Mouse (Mus musculus) kidney, adult 9 months (tissue): Measurements from ENCODE around the gene Art4.

Experiments
- DNase-seq: peaks from one replicate; pipeline ENCODE4 v3.0.0; 2022

Gene Art4

DNA sequence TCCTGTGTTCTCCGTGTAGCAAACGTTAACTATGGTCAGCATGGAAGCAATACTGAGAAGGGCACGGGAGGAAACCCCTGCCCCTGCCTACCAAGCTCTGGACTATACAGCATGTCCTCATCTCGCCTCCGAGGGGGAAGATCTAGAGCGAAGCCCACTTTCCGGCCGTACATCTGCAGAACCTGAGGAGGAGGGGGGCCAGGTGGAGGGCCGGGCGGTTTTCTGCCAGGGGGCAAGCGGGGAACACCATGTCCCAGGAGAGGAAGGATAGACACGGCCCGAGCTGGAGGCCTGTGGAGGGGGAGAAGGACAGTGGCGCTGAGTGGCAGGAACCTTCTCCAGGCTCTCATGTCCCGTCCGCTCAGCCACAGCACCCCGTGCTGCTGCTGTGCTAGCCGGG, 36.4 kb downstream of the Art4 start:
- no peak for DNase-seq

DNA sequence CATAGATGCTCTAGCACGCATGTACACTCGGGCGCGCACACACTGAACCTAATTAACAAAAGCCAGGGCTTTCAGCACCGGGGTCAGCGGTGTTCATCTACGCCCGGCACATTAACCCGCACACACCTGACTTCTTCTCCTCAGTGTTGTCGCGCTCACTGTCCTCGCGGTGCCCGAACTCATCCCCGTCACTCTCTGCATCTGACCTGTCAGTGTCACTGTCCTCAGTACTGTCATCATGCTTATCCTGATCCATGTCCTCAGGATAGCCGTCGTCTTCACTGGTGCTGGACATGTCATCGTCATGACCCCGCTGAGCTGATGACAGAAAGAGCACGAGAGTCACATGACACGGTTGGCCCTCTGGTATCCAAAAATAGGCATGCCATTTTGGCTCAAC, 37.2 kb downstream of the Art4 start:
- no peak for DNase-seq

DNA sequence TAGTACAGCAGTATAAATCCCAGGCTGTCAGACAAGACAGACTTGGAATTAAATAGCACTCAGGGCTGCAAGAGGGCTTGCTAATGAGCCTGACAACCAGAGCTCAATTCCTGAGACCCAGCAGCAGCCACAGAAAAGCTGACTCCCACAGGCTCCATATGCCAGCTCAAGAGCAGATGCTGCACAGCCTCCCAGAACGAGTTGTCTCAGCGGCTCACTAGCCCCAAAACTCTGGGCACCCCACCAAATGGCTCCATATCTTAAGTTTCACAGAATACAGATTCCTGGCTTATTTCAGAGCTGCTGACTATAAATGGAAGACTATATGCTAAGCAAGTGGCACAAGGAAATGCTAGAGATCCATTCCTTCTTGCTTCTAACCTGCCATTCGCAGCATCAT, 40.0 kb downstream of the Art4 start:
- no peak for DNase-seq

DNA sequence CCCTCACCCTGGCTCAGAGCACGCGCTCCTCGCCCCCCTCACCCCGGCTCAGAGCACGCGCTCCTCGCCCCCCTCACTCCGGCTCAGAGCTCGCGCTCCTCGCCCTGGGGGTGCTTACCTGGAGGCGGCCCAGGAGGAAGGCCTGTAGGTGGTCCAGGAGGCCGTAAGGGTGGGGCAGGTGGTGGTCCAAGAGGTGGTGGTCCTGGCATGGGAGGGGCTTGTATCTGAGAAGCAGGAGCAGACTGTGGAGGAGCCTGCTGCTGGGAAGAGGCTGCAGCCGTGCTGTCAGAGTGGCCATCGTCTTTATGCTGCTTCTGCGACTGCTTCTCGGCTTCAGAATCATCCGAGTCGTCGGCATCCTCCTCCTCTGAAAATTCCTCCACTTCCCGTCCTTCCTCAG, 40.7 kb downstream of the Art4 start:
- no peak for DNase-seq

DNA sequence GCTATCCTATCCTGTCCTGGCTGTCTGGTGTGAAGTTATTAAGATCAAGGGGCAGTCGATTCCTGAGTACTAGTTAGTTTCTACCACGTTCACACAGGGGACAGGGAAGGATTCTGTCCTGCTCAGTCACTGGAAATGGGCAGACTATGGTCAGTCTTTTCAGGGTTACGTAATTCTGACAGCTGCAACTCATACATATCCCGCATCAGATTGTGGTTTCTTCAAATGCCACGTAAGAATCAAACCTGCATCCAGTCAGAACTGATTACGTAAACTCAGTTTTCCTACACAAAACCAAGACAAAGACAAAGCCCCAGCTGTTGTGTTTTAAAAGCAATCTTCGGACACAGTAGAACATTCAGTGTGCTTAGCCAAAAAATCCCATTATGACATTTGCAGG, 42.2 kb downstream of the Art4 start:
- DNase-seq: no peak

DNA sequence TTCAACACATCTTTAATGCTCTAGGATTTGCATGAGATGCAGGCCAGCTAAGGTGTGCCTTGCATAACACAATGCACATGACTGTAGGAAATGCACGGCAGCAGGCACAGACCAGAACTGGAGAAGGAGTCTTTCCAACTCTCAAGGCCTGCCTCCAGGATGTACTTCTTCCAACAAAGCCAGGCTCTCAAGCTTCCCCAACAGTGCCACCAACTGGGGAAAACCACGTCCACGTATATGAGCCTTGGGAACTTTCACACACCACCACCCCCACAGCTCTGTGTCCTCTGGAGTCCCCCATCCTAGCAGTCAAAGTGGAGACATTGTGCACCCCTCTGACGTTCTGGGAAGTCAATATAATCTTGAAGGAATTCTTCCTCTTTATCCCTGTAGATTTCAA, 44.4 kb downstream of the Art4 start:
- no peak for DNase-seq

DNA sequence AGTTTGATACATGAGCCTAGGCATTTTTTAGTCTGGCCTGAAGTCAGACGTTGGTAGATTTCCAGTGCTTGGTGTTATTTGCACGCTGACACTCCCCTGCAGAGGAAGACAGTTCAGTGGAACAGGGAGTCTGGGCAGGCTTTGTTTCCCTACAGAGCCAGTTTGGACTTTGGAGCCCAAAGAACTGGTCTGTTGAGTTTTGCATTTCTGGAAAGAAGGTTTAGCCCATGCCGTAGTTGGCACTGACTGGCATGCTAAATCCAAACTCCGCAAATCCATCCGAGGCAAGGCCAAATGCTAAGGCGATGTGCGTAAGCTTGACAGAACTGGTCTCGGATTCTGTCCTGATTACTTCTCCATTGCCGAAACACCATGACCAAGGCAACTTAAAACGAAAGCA, 46.3 kb downstream of the Art4 start:
- DNase-seq: peak; percentile 80

DNA sequence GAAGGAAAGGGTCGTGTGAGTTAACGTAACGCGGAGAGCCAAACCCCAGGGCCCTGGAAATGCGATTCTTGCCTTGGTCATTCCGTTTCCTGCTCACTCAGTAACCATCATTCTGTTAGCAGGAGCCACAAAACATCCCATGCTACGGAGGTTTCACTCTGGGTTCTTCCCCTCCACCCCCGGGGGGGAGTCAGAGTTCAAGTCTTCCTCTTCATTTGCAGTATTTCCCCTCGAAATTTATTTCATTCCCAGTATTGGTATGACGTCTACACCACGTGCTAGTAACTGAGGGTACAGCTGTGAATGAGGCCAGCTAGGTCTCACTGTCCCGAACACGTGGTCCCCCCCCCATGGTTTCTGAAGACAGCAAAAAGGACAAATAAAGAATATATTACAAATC, 47.9 kb downstream of the Art4 start:
- DNase-seq: no peak

DNA sequence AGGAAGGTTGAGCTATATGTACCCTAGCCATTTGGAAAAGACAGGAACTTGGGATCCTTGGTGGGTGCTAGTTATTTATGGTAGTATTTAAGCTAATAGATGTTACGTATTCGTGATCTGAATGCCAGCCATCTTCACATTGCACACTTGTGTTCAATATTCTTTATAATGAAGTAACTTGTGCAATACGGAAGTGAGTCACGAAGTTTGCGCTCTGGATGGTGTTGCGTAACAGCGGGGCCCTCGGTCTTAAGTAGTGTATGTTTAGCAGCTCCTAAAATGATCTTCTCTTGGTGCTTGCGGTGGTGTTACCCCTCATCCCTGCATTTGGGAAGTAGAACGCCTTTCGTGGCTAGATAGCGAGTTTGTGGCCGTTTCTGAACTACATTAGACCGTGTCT, 48.5 kb downstream of the Art4 start:
- peak; percentile 54 for DNase-seq

DNA sequence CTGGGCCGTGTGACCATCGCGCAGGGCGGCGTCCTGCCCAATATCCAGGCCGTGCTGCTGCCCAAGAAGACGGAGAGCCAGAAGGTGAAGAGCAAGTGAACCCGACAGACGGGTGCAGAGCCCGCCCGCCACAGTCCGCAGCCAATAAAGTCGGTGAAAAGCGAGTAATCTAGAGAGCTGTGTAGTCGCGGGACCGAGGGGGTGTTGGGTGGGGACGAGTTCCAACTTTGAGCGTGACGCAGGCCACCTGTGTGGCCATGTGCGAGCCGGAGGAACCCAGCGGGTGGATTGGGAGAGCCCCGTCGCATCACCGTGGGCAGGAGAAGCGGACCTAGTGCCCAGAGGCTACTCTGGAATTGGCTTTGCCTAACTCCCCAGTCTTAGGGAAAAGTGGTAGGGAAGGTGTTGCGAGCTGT, 48.9 kb downstream of the Art4 start:
- DNase-seq: peak; percentile 57

DNA sequence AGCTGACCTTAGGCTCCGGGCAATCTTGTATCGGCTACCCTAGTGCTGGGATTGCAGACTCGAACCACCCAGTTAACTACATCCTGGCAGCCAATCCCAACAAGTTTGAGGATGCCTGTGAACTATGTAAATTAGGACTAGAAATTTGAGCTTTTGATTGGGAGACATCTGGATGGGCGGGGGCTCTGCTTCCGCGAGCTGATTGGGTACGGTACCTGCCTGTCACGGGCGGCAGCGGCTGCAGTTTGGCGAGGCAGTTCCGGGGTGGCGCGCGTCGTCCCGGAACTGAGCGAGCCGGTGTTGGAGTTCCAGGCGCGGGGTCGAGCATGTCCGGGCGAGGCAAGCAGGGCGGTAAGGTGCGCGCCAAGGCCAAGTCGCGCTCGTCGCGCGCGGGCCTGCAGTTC, 49.5 kb downstream of the Art4 start, which contains the start of gene H2afj:
Gene H2afj, plus strand, starts transcription at position 231 of the 404 bp plus-strand sequence.
- peak; percentile 99 for DNase-seq

DNA sequence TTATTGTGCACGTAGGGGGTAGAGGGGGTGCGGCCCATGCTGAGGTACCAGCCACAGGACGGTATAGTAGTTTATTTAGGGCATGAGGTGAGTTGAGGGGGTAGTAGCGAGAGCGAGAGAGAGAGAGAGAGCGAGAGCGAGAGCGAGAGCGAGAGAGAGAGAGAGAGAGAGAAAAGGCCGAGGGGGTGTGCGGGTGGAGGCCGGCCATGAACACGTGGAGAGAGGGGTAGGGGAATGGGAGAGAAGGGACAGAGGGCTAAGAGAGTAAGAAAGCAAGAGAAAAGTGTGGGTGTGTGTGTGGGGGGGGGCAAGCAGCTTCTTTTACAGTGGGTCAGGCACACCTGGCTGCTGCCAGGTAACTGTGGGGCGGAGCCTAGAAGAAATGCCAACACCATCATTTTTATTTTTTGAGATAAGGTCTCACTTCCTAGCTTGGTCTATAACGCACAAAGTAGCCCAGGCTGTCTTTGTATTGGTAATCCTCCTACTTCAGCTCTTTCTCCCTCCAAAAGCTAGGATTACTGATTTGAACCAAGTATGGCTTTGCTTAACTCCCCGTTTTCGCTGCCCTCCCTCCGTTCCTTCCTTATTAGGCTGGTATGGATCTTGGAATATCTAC, 50.0 kb downstream of the Art4 start:
- no peak for DNase-seq

DNA sequence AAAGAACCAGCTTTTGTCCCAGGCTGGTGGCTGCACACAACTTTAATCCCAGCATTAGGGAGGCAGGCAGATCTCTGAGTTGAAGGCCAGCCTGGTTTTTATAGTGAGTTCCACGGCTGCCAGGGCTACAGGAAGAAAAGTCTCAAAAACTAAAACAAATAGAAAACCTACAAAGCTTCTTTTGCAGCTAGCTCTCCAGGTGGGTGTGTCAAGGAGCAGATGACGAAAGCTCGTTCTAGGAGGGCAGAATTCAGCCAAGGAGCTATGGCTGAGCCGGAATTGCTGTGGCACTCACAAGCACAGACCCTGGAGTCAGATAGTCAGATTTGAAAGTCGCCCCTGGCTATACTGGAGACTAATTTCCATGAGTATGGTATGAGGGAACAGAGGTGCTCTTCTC, 50.7 kb downstream of the Art4 start:
- DNase-seq: no peak

DNA sequence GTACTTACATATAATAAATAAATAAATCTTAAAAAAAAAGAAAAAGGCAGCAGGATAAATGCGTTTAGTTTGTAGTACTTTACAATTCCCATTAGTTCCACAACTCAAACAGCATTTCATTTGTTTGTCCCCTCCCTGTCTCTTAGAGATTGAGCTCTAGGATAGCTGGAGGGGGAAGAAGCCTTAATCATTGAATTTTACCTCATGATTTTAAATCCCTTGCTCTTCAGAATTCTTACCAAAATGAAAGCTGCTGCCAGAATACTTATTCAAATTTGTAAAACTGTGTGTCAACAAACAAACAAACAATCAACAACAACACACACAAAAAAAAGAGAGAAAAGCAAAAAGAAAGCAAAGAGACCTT, 52.1 kb downstream of the Art4 start:
- DNase-seq: no peak

DNA sequence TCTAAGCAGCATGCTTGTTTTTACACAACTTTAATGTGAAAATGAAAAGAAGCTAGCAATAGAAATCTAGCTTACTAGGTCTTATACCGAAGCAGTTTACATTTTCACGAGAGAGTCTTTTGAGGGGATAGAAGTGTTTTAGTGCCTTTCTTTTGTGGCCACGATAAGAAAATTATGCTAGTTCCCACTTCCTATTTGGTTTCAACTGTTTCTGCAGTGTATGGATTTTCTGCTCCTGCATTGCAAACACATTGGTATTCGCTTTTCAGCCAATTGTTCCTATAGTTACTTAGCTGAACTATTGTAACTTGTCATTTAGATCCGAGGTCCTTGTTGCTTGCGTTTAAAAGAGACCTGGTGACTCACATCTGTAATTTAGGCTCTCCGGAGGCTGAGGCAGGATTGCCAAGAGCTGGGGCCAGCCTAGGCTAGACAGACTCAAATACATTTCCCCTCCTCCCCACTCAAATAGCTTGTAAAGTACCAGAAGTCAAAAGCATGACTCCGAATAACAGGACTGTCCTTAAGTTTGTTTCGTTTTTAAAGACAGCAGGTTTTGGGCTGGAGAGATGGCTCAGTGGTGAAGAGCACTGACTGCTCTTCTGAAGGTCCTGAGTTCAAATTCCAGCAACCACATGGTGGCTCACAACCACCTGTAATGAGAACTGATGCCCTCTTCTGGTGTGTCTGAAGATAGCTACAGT, 52.7 kb downstream of the Art4 start:
- DNase-seq: no peak

DNA sequence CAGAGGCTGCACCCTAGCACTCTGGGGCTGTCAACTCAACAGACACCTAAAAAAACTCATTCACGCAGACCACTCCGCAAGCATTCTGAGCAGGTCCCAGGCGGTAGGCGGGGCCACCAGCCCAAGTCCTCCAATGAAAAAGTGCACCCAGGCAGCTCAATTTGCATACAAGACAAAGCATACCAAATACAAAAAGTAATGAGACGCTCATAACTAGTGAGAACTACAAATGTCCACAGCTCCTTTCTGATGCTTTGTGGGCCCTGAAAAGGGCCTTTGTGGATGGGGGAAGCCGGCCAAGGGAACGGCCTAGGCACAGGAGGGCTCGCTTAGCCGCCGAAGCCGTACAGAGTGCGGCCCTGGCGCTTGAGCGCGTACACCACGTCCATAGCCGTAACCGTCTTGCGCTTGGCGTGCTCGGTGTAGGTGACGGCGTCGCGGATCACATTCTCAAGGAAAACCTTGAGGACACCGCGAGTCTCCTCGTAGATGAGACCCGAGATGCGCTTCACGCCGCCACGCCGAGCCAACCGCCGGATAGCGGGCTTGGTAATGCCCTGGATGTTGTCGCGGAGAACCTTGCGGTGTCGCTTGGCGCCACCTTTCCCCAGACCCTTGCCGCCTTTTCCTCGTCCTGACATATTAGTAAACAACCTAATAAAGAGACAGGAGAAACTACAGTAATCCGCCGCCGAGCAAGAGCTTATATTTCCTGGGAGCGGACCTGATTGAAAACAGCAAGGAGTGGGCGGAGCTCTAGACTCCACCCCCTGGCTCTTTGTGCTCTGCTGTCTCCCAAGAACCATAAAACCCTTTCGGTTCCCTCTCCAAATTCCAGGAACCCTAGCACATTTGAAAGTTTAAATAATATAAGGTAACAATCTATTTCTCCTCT, 53.5 kb downstream of the Art4 start, which contains the start of gene Hist4h4:
Gene Hist4h4, minus strand, starts transcription at position 677 of the 895 bp plus-strand sequence.
- peak; percentile 98 for DNase-seq

DNA sequence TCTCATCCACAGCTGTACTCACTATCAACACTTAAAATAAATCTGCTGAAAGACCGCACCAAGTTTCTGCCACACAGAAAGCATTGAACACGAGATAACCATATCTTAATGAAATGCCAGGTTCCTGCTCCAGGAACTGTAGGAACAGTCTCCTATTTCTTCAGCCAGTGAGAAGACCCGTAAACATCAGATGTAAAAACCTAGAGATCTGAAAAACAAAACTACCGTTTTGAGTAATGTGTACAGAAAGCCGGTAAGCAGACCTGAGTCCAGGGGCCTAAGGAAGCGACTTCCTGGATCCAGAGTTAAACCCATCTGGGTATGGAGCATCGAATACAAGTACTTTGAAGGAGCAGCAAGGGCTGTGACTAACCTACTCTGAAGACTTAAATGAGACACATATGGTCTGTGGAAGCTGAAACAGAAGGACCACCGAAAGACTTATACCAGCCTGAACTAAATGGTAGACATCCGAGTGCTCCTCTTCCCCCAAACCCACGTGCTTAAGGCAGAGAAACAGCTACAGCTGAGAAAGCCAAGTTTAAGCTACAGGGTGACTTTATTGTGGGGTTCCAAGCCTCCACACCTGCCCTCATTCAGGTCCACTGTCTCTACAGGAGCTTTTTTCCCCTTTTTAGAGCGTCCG, 54.3 kb downstream of the Art4 start:
- DNase-seq: no peak

DNA sequence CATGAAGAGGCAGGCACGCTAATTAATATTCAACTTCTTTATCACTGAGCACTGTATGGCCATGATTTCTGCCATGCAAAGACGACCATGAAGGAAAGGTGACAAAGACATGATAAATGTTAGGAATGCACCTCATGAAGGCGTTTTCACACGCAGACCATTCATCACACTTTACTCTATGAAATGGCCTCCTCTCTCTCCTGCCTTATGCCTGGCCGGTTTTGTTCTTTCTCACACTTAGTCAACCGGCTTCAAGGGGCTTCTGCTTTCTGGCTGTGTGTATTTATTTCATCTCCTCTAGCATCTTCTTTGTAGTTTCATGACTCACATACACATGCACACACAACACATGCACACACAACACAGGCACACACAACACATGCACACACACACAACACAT, 56.3 kb downstream of the Art4 start:
- no peak for DNase-seq

DNA sequence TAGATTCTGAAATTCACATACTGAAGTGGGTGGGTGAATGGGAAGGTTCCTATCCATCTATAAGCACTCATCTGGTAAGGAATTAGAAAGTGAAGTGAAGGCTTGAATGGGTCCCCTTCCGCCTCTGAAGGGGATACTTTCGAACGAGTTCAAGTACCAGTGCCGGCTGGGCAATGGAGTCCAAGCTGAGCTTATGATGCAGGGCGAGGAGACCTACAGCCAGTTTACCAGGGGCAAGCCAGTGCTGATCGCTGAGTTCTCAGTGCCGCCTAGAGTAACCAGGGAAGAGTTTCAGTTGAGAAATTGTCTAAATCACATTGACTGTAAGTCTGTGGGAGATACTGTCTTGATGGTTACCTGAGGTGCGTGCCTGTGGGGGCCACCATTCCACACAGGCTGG, 56.8 kb downstream of the Art4 start:
- DNase-seq: no peak
